Mouse (Mus musculus) liver, adult 2 months (tissue): ENCODE results near the gene Pde2a.

Experiments used
- CTCF ChIP-seq: fragments of 200-500 bp; IDR thresholded peaks from 2 replicates; pipeline ENCODE4 v1.5.1; 2011; ENCODE audit warnings: low read depth, low read length, control low read depth
- POLR2A ChIP-seq: fragments of 200-500 bp; IDR thresholded peaks from 2 replicates; pipeline ENCODE4 v1.6.1; 2011; ENCODE audit warnings: low read length, control low read depth; ENCODE audit not compliant: insufficient read depth; ENCODE audit errors: extremely low read depth

- no peak for TF ChIP-seq POLR2A
- no peak for TF ChIP-seq CTCF
These were observed 65.6 kb downstream of the Pde2a start for GRCm38 (mm10) chr7:101487102-101487501.
